ENCODE assay signal across 31 mouse cellular contexts in the genomic region with DNA sequence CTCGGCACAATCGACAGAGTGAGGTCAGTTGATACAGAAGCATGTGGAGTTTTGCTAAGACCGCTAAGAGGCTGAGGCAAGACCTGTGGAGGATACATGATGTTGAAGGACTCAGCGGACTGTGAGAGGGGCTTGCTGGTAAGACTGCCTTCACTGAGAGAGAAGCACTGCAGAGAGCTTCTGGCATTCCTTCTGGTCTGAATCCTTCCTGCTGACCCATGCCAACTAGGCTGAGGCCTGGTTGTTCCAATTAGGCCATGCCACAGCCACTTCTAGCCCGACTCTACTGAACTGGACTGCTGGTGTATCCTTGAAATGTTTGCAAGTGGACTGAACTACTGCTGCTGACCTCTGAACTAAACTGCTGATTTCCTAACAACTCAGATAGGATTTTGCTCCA.
A peak's percentile ranks its signal among the peaks of the same experiment; 100 is the strongest.
DNase-seq lines count a peak whose midpoint lies in the region; ATAC-seq and TF ChIP-seq lines count a peak whose summit lies in the region.
"Had no signal": no experiment of that assay in that cellular context is flagged by ENCODE, and none has a peak within 500 bp of the region (broad histone marks: within the 10 kb centered on the region; RNA-seq: fewer than 3 reads in every experiment).

No protein-coding gene starts in this region.

- peak; percentile 12 for DNase-seq in adrenal gland, postnatal 14 days
- no peak for DNase-seq in adrenal gland, adult 8-10 months
- peak; percentile 22 for DNase-seq in gastrocnemius, adult 2 months
- no peak for DNase-seq in gastrocnemius, postnatal 10 days
- peak; percentile 30 to 53 for DNase-seq in cerebellum, adult 2 months
- peak; percentile 32 to 57 for DNase-seq in cerebellum, postnatal 25 days
- DNase-seq in kidney, adult 18-20 months, result no peak
- no peak for DNase-seq in hindbrain, embryonic 11.5 days (ENCODE audit: low spot score)
- DNase-seq: heart, adult 2 months; heart, postnatal 10 days; kidney, adult 8-10 months; kidney, postnatal 4 days; layer of hippocampus, postnatal 36 days; left cerebral cortex, postnatal 4 days; liver, embryonic 13.5 days; lung, adult 2 months; lung, postnatal 10 days; midbrain, embryonic 14.5 days; right cerebral cortex, postnatal 25 days; spleen, adult 18-20 months; thymus, adult 18-20 months; thymus, postnatal 25 days had no signal

- H3K36me3 ChIP-seq in hindbrain, embryonic 11.5 days (ENCODE audit: control insufficient read depth, insufficient read depth, low read length), result no peaks in the 10 kb centered on the region
- H3K36me3 ChIP-seq: G1E; heart, embryonic 13.5 days; hindbrain, embryonic 10.5 days; intestine, embryonic 15.5 days; liver, embryonic 13.5 days had no signal

- ATAC-seq in hindbrain, embryonic 11.5 days (ENCODE audit: low FRiP score), result no peak
- ATAC-seq: forebrain, embryonic 13.5 days; hindbrain, embryonic 16.5 days; intestine, embryonic 15.5 days; Patski had no signal

- peaks cover 5% of the 10 kb centered on the region for H3K4me1 ChIP-seq in cerebellum, adult 2 months (ENCODE audit: control insufficient read depth, insufficient read depth, low read length)
- H3K4me1 ChIP-seq in hindbrain, embryonic 11.5 days (replicated peaks; ENCODE audit: control insufficient read depth, insufficient read depth, low read length), result no peaks in the 10 kb centered on the region
- H3K4me1 ChIP-seq: forebrain, embryonic 13.5 days; heart, embryonic 13.5 days; hindbrain, embryonic 10.5 days; intestine, embryonic 15.5 days; liver, embryonic 13.5 days had no signal

- H3K27ac ChIP-seq in gastrocnemius, adult 2 months, result no peak overlapping the region
- H3K27ac ChIP-seq in cerebellum, adult 2 months (ENCODE audit: insufficient read depth, low read length), result no peak overlapping the region
- H3K27ac ChIP-seq in hindbrain, embryonic 11.5 days (ENCODE audit: low read depth, low read length), result no peak overlapping the region
- H3K27ac ChIP-seq: forebrain, embryonic 13.5 days; heart, adult 2 months; heart, embryonic 13.5 days; hindbrain, embryonic 10.5 days; intestine, embryonic 15.5 days; kidney, postnatal 0 days; liver, embryonic 13.5 days; macrophage had no signal

- no peak for TF ChIP-seq POLR2A in cerebellum, adult 2 months (IDR thresholded peaks at IDR 0.05; ENCODE audit: borderline replicate concordance, insufficient read depth, low read length)

- H3K4me2 ChIP-seq in hindbrain, embryonic 11.5 days (replicated peaks; ENCODE audit: low read depth, low read length), result no peak overlapping the region
- H3K4me2 ChIP-seq: forebrain, embryonic 13.5 days; heart, embryonic 13.5 days; intestine, embryonic 15.5 days; liver, embryonic 13.5 days had no signal

- no peak overlapping the region for H3K4me3 ChIP-seq in gastrocnemius, adult 2 months
- no peak overlapping the region for H3K4me3 ChIP-seq in cerebellum, adult 2 months (replicated peaks; ENCODE audit: insufficient read depth, low read depth, low read length)
- no peak overlapping the region for H3K4me3 ChIP-seq in hindbrain, embryonic 11.5 days (ENCODE audit: low read depth, low read length)
- H3K4me3 ChIP-seq: forebrain, embryonic 13.5 days; heart, adult 2 months; heart, embryonic 13.5 days; hindbrain, embryonic 10.5 days; intestine, embryonic 15.5 days; liver, embryonic 13.5 days had no signal

- no peak for TF ChIP-seq CTCF in gastrocnemius, adult 2 months (IDR thresholded peaks at IDR 0.05)
- no peak for TF ChIP-seq CTCF in cerebellum, adult 2 months (IDR thresholded peaks at IDR 0.05; ENCODE audit: borderline replicate concordance, insufficient read depth, low read depth, low read length)

- H3K9me3 ChIP-seq in hindbrain, embryonic 11.5 days (ENCODE audit: control insufficient read depth, low read length), result no peaks in the 10 kb centered on the region
- H3K9me3 ChIP-seq: forebrain, embryonic 13.5 days; heart, embryonic 13.5 days; hindbrain, embryonic 10.5 days; intestine, embryonic 15.5 days; liver, embryonic 13.5 days had no signal

- H3K9ac ChIP-seq in hindbrain, embryonic 11.5 days (ENCODE audit: low read depth, low read length), result no peak overlapping the region
- H3K9ac ChIP-seq: forebrain, embryonic 13.5 days; heart, embryonic 13.5 days; intestine, embryonic 15.5 days; liver, embryonic 13.5 days had no signal

- H3K27me3 ChIP-seq in cerebellum, adult 2 months (ENCODE audit: control insufficient read depth, insufficient read depth, low read length), result no peaks in the 10 kb centered on the region
- no peaks in the 10 kb centered on the region for H3K27me3 ChIP-seq in hindbrain, embryonic 11.5 days (ENCODE audit: control insufficient read depth, insufficient read depth, low read length)
- H3K27me3 ChIP-seq: forebrain, embryonic 13.5 days; heart, embryonic 13.5 days; intestine, embryonic 15.5 days; liver, embryonic 13.5 days had no signal

- WGBS in cerebellum, adult 2 months, result 12% methylated on average over 5 of the region's 5 CpGs
- 90% methylated on average over 5 of the region's 5 CpGs for WGBS in hindbrain, embryonic 11.5 days

- intact Hi-C loops in gastrocnemius, adult 2 months (cut with DNase I), result no loop called here

Comparison
In these comparisons a context has a peak if more than half of its experiments do, and no peak if none do; other contexts are left out.
1. DNase-seq: peak in adrenal gland, postnatal 14 days (single experiment), gastrocnemius, adult 2 months (single experiment), cerebellum, adult 2 months (2 of 2) and cerebellum, postnatal 25 days (2 of 2); none in adrenal gland, adult 8-10 months (single experiment), gastrocnemius, postnatal 10 days (single experiment), kidney, adult 18-20 months (single experiment) and hindbrain, embryonic 11.5 days (single experiment).